Mouse (Mus musculus): Measurements from ENCODE around the gene Hs3st3b1. TPM values are rescaled to one million over a fixed set of nuclear protein-coding genes. Genes with fewer than 3 reads are reported as not detected.
A peak's percentile ranks its signal among the peaks of the same experiment; 100 is the strongest.

Gene Hs3st3b1
- polyA plus RNA-seq, 1 experiment from 2014 or later: 14.2 TPM

DNA sequence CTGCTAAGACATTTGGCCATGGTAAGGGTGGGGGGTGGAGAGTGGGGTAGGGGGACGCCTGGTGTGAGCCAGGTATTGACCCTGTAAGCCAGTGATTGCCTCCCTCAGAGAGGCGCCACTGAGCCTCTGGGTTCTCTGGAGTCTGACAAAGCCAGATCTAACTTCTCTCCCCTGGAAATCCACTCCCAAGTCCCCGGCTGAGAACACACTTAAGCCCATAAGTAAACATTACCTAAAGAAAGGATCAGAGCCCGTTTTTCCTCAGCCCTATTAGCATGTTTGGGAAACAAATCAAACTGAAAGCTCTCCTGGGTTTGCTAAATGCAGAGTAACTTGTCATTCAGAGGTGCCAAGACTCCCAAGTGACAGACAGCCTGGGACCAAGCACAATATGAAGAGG lies 17.3 kb downstream of the Hs3st3b1 start:
- no peak overlapping the region for H3K4me3 ChIP-seq
- no peak for ATAC-seq (replicated peaks)
- H3K27ac ChIP-seq: no peak overlapping the region
- no peak overlapping the region for H3K4me2 ChIP-seq
- H3K27me3 ChIP-seq (replicated peaks): no peaks in the 10 kb centered on the region
- no peak overlapping the region for H3K9ac ChIP-seq
- no peaks in the 10 kb centered on the region for H3K9me3 ChIP-seq
- WGBS: 29% methylated on average over 4 of the region's 4 CpGs
- no peaks in the 10 kb centered on the region for H3K36me3 ChIP-seq (replicated peaks)
- H3K4me1 ChIP-seq: peaks cover 5% of the 10 kb centered on the region; the same call in 1 of the 2 replicates

DNA sequence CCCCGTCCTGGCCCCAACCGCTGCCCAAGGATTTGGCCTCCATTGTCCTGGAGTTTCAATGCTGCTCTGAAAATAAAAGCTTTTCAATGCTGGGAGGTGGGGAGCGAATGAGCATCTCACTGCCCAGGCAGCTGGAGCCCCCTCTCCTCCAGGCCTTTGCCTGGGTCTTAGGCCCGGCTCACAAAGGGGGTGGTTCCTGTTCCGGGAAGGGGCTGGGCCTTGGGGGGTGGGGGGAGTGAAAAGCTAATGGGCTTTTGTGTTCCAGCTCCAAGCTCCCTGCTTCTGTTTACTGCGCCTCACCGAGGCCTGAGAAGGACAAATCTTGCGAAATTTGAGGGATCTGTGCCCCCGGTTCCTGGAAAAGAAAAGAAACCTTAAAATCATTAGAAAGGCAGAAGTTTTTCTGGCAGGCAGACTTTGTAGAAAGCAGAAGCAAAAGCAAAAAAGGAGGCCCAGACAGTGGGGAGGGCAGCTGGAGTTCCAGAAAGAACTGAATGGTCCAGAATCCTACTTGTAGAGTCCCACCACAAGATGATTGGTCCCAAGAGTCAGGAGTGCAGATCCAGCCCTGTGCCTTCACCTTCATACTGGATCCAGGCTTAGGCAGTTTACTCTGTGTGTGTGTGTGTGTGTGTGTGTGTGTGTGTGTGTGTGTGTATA lies 23.5 kb downstream of the Hs3st3b1 start:
- ATAC-seq (replicated peaks): 0 out of 2 replicates have a peak, but pooled peaks have one; percentile 62
- WGBS: 8% methylated on average over 9 of the region's 9 CpGs
- no peak overlapping the region for H3K4me2 ChIP-seq
- peaks cover 16% of the 10 kb centered on the region for H3K4me1 ChIP-seq
- H3K27me3 ChIP-seq (replicated peaks): no peaks in the 10 kb centered on the region
- no peak overlapping the region for H3K4me3 ChIP-seq
- H3K9ac ChIP-seq: no peak overlapping the region
- no peaks in the 10 kb centered on the region for H3K9me3 ChIP-seq
- no peaks in the 10 kb centered on the region for H3K36me3 ChIP-seq (replicated peaks)
- H3K27ac ChIP-seq: 0 out of 2 replicates have a peak overlapping the region, but pooled peaks have one; percentile 9

DNA sequence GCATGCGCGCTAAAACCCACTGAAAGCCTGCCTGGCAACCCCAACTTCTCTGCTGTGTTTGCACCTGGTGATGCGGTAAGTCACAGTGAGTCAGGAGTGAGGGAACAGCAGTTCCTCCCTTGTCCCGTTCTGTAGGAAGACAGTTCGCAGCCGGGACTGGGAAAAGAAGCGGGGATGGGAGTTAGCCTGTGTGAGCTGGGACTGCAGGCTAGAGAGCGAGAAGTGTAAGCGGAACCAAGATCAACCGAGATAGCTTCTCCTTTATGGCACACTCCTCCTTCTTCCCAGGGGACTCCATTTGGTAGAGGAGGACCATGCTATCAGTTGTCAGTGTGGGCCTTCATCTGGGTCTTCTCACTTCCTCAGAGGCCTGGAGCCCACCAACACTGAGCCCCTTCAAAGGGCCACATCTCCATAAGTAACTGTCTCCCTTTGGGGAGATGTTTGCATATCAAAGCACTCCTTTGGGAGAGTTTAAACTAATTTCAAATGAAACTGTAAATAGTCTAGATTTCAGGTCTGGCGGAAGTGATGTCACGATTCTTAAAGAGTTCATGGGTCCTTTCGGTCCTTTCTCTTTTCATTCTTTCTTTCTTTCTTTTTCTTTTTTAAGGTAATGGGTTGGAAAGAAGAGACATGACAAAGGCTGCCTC lies 24.1 kb downstream of the Hs3st3b1 start:
- no peak overlapping the region for H3K9ac ChIP-seq
- 0 out of 2 replicates have a peak overlapping the region, but pooled peaks have one; percentile 31 for H3K27ac ChIP-seq
- no peak overlapping the region for H3K4me3 ChIP-seq
- WGBS: 31% methylated on average over 13 of the region's 13 CpGs
- peaks cover 16% of the 10 kb centered on the region for H3K4me1 ChIP-seq
- H3K9me3 ChIP-seq: no peaks in the 10 kb centered on the region
- H3K36me3 ChIP-seq (replicated peaks): no peaks in the 10 kb centered on the region
- H3K4me2 ChIP-seq: no peak overlapping the region
- ATAC-seq (replicated peaks): no peak
- H3K27me3 ChIP-seq (replicated peaks): no peaks in the 10 kb centered on the region

DNA sequence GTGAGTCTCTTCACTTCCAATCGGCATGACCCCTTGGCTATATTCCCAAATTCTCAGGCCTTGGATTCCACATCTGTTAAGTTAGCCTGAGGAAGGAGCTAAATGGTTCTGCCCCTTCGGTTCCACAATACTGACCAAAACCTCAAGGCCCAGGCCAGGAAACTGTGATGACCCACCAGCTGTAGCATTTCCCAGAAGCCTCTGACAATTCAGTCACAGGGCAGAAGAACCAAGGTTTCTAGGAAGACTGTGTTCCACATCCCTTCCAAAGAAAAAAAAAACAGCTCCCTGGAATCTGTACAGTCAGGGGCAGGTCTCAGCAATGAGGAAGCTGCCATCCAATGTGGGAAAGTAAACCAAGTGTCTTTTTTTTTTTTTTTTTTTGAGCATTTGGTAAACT lies 25.1 kb downstream of the Hs3st3b1 start:
- no peaks in the 10 kb centered on the region for H3K9me3 ChIP-seq
- no peak overlapping the region for H3K27ac ChIP-seq
- no peaks in the 10 kb centered on the region for H3K36me3 ChIP-seq (replicated peaks)
- no peak for ATAC-seq (replicated peaks)
- no peak overlapping the region for H3K4me3 ChIP-seq
- H3K9ac ChIP-seq: no peak overlapping the region
- H3K27me3 ChIP-seq (replicated peaks): no peaks in the 10 kb centered on the region
- no peak overlapping the region for H3K4me2 ChIP-seq
- peaks cover 16% of the 10 kb centered on the region for H3K4me1 ChIP-seq
- WGBS: 88% methylated on average over 2 of the region's 2 CpGs

DNA sequence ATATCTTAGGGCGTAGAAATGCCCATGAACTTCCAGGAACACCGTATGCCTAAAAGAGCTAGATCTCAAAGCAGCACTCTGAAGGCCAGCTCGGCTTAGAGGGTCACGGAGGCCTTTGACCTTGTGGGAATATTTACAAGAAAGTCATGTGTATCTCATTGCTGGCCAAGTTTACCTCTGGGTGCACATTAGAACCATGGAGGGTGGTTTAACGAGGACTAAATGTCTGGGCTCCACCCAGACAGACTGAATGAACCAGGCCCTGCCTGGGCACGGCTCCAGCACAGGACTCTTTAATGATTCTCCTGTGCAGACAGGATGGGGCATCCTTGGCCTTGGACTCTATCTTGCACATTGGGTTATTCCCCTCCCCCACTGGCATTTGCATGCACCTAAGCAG lies 27.9 kb downstream of the Hs3st3b1 start:
- H3K27ac ChIP-seq: no peak overlapping the region
- WGBS: 71% methylated on average over 6 of the region's 6 CpGs
- H3K36me3 ChIP-seq (replicated peaks): no peaks in the 10 kb centered on the region
- no peaks in the 10 kb centered on the region for H3K9me3 ChIP-seq
- H3K27me3 ChIP-seq (replicated peaks): no peaks in the 10 kb centered on the region
- H3K4me3 ChIP-seq: no peak overlapping the region
- no peak for ATAC-seq (replicated peaks)
- H3K4me1 ChIP-seq: peaks cover 11% of the 10 kb centered on the region; the same call in 1 of the 2 replicates
- no peak overlapping the region for H3K9ac ChIP-seq
- H3K4me2 ChIP-seq: no peak overlapping the region

DNA sequence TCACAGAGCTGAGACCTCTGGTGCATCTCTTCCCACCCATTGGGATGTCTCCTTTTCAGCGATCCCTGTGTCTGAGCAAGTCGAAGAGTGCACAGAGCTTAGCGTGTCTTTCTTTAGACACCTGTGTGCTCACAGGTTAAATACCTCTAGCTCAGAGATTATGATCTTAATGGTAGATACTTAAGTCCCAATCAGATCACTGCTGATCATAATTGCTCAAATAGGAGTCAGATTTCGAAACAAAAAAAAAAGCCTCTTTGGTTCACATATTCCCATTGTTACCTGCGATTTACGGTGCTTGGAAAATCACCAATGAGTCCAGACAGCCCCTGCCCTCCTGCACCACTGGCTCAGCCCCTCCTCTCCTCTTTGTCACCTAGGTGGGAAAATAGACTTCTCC lies 28.5 kb downstream of the Hs3st3b1 start:
- H3K27ac ChIP-seq: no peak overlapping the region
- H3K36me3 ChIP-seq (replicated peaks): no peaks in the 10 kb centered on the region
- ATAC-seq (replicated peaks): no peak
- no peak overlapping the region for H3K4me2 ChIP-seq
- 61% methylated on average over 6 of the region's 6 CpGs for WGBS
- H3K9me3 ChIP-seq: no peaks in the 10 kb centered on the region
- peaks cover 9% of the 10 kb centered on the region; the same call in 1 of the 2 replicates for H3K4me1 ChIP-seq
- H3K27me3 ChIP-seq (replicated peaks): no peaks in the 10 kb centered on the region
- no peak overlapping the region for H3K9ac ChIP-seq
- H3K4me3 ChIP-seq: no peak overlapping the region

DNA sequence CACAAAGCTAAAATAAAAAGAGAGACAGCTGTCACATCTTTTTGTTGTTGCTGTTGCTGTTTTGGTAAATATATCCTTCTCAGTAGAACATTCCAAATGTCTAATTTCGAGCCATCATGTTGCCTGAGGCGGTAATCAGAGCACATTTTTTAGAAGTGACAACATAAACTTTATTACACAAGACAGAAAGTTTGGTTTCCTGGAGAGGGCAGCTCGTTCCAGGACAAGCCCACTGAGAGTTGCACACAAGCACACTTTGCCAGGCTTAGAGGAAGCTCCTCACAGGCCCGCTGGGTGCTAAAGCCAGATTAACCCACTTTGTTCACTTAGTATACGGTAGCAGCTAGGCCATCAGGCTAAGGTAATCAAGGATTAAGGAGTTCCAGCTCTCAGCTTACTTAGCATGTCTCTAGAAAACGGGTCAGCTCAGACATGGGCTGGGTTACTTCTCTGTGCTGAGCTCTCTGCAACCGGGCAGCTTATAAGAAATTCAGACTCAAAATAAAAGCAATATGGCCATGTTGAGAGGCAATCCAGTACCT lies 30.5 kb downstream of the Hs3st3b1 start:
- WGBS: 44% methylated on average over 7 of the region's 7 CpGs
- no peak for ATAC-seq (replicated peaks)
- no peak overlapping the region for H3K4me3 ChIP-seq

DNA sequence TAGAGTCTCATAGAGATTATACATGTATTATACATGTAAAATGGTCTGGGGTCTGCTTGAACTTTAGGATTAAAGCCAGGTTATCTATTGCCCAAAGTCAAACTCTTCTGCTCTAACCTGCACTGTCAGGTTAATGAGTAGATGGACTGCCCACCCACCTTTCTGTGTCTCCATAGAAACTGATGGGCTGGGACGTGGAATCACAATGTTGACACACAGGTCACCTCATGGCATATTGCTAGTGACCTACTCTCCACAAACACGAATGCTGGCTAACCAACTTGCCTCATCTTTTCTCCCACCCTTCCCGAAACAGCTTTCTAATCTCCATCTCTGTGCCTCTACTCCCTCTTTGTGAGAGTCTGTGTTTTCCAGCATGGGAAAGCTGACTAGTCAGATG lies 38.7 kb downstream of the Hs3st3b1 start:
- Histone ChIP-seq H3K4me1 (no peaks in the 10 kb centered on the region), H3K4me2 (no peak overlapping the region), H3K36me3 (replicated peaks) (no peaks in the 10 kb centered on the region), H3K27me3 (replicated peaks) (no peaks in the 10 kb centered on the region), H3K27ac (no peak overlapping the region), H3K9me3 (no peaks in the 10 kb centered on the region), H3K9ac (no peak overlapping the region), H3K4me3 (no peak overlapping the region)
- no peak for ATAC-seq (replicated peaks)
- WGBS: 72% methylated on average over 3 of the region's 3 CpGs

More for the DNA sequence above, 30.5 kb downstream of the Hs3st3b1 start:
- no peaks in the 10 kb centered on the region for H3K27me3 ChIP-seq (replicated peaks)
- no peak overlapping the region for H3K27ac ChIP-seq
- H3K9ac ChIP-seq: no peak overlapping the region
- no peaks in the 10 kb centered on the region for H3K9me3 ChIP-seq
- no peaks in the 10 kb centered on the region for H3K36me3 ChIP-seq (replicated peaks)
- H3K4me1 ChIP-seq: no peaks in the 10 kb centered on the region
- no peak overlapping the region for H3K4me2 ChIP-seq

DNA sequence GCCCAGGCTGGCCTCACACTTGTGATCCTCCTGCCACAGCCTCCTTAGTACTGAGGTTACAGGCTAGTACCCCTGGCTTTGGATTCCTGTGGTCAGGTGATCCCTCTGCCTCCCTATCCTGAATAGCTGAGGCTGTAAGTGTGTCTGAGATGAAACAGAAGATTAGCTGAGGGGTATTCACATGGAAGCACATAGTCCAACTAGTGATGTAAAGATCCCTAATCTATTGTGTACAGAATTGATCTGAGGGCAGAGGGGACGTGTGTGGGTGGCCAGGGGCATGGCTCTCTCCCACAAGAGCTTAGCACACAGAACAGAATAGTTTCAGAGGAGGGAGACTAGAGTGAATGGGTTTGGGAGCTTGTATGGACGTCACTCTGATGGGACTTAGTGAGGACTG lies 41.8 kb downstream of the Hs3st3b1 start:
- no peaks in the 10 kb centered on the region for H3K4me1 ChIP-seq
- H3K4me2 ChIP-seq: no peak overlapping the region
- WGBS: 33% methylated on average over 2 of the region's 2 CpGs
- H3K27ac ChIP-seq: no peak overlapping the region
- no peaks in the 10 kb centered on the region for H3K9me3 ChIP-seq
- H3K9ac ChIP-seq: no peak overlapping the region
- no peaks in the 10 kb centered on the region for H3K27me3 ChIP-seq (replicated peaks)
- no peaks in the 10 kb centered on the region for H3K36me3 ChIP-seq (replicated peaks)
- H3K4me3 ChIP-seq: no peak overlapping the region
- no peak for ATAC-seq (replicated peaks)

DNA sequence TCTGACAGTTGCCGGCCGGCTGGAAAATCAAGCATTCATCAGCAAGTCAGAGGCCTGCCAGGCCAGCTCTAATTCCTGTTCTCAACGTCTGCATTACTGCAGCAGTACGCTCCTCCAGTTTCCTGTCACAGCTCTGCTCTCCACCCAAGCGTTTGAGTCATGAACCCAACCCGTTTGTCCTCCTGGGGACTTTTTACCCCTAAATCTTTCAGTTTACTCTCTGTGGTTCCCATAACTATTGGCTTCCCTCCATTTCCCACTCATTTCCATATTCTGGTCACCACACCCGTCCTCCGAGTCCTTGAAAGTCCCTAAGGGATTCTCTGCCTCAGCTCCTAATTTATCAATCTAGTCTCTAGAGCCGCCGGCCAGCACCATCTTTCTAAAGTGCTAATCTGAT lies 42.8 kb downstream of the Hs3st3b1 start:
- no peaks in the 10 kb centered on the region for H3K36me3 ChIP-seq (replicated peaks)
- no peaks in the 10 kb centered on the region for H3K27me3 ChIP-seq (replicated peaks)
- WGBS: 69% methylated on average over 10 of the region's 10 CpGs
- no peaks in the 10 kb centered on the region for H3K9me3 ChIP-seq
- no peaks in the 10 kb centered on the region for H3K4me1 ChIP-seq
- no peak overlapping the region for H3K27ac ChIP-seq
- ATAC-seq (replicated peaks): no peak
- no peak overlapping the region for H3K4me3 ChIP-seq
- H3K9ac ChIP-seq: no peak overlapping the region
- no peak overlapping the region for H3K4me2 ChIP-seq

DNA sequence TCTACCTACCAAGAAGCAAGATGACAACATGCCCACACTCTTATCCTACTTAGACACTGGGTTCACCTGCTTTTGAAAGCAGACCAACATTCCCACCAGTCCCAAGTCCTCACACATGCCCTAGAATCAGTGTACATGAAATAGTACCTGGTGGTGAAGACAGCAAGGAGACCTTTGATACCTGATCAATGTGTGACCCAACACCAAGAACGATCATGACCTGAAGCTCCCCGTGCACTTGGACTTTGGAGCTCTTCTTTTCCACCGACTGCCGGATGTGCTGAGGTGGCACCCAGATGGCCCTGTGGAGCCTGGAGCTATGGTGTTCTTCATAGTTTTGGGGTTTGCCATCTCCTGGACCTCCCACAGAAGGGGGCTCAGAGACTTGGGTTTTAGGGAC lies 43.5 kb downstream of the Hs3st3b1 start:
- Histone ChIP-seq H3K27ac (no peak overlapping the region), H3K36me3 (replicated peaks) (no peaks in the 10 kb centered on the region), H3K4me3 (no peak overlapping the region), H3K9ac (no peak overlapping the region), H3K4me1 (no peaks in the 10 kb centered on the region), H3K4me2 (no peak overlapping the region), H3K9me3 (no peaks in the 10 kb centered on the region), H3K27me3 (replicated peaks) (no peaks in the 10 kb centered on the region)
- 96% methylated on average over 4 of the region's 4 CpGs for WGBS
- no peak for ATAC-seq (replicated peaks)

DNA sequence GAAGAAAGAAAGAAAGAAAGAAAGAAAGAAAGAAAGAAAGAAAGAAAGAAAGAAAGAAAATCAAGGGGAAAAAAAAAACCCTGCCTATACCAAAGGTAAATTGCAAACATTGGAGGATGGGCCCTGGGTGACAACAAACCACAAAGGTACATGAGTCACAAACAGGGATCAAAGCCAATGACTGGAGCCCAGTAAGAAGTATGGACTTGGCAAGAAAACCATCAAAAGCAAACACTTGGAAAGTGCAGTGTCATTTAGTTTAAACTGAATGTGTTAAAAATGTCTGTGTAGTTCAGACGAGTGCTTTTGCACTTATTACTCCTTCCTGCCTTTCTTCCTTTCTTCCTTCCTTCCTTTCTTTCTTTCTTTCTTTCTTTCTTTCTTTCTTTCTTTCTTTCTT lies 59.3 kb downstream of the Hs3st3b1 start:
- H3K4me1 ChIP-seq: no peaks in the 10 kb centered on the region
- 75% methylated on average over 1 of the region's 1 CpGs for WGBS

DNA sequence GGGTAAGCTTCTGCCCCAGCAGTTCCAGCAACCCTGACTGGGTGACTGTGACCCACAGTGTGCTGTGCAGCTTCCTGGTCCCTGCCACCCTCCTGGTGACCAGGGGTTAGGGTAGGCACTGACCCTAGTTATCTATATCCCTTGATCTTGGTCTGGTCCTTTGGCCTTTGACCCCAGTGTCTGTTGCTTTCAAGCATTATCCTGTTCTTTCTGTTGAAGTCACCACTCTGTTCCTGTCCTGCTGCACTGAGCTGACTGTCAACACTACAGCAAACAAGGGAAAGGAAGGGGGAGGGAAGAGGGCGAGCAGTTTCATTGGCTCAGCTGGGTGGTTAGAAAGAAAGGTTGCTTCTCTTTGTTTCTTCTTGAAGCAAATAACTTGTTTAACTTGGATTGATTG lies 60.1 kb downstream of the Hs3st3b1 start:
- no peak for ATAC-seq (replicated peaks)
- Histone ChIP-seq H3K27me3 (replicated peaks) (no peaks in the 10 kb centered on the region), H3K4me3 (no peak overlapping the region), H3K4me1 (no peaks in the 10 kb centered on the region), H3K9ac (no peak overlapping the region), H3K4me2 (no peak overlapping the region), H3K27ac (no peak overlapping the region), H3K36me3 (replicated peaks) (no peaks in the 10 kb centered on the region), H3K9me3 (no peaks in the 10 kb centered on the region)
- 26% methylated on average over 1 of the region's 1 CpGs for WGBS

More for the DNA sequence above, 59.3 kb downstream of the Hs3st3b1 start:
- no peak overlapping the region for H3K4me2 ChIP-seq
- no peak for ATAC-seq (replicated peaks)
- no peak overlapping the region for H3K9ac ChIP-seq
- H3K36me3 ChIP-seq (replicated peaks): no peaks in the 10 kb centered on the region
- H3K27me3 ChIP-seq (replicated peaks): no peaks in the 10 kb centered on the region
- H3K4me3 ChIP-seq: no peak overlapping the region
- no peak overlapping the region for H3K27ac ChIP-seq
- H3K9me3 ChIP-seq: no peaks in the 10 kb centered on the region
